ENCODE assay signal across 22 mouse cellular contexts in the genomic region with DNA sequence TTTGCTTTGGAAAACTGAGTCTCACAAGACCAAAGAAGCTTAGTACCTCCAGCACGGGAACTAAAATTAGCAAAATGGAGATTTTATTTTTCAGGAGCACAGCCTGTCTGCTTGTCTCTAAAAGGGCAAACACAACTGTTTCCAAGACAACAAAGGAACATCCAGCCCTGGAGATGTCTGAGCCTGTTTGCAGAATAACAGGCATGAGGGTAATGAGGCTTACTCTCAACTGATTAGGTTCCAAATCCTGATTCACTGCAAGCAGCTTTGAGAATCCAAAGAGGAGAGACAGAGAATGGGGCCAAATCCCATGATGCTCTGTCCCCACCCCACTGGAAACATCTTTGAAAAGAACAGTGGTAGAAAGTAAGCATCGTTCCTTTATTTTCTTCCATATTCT.
DNase-seq lines count a peak whose midpoint lies in the region; ATAC-seq lines count a peak whose summit lies in the region.
"Had no signal": no experiment of that assay in that cellular context is flagged by ENCODE, and none has a peak within 500 bp of the region (broad histone marks: within the 10 kb centered on the region; RNA-seq: fewer than 3 reads in every experiment).

No protein-coding gene starts in this region.

- H3K4me2 ChIP-seq in forebrain, embryonic 14.5 days (ENCODE audit: low read length) = no peak overlapping the region
- no peak overlapping the region for H3K4me2 ChIP-seq in forebrain, embryonic 16.5 days (ENCODE audit: low read length)
- no peak overlapping the region for H3K4me2 ChIP-seq in hindbrain, embryonic 16.5 days (ENCODE audit: low read length)
- H3K4me2 ChIP-seq in hindbrain, embryonic 14.5 days (replicated peaks) = no peak overlapping the region
- H3K4me2 ChIP-seq: heart, embryonic 13.5 days had no signal

- H3K4me3 ChIP-seq in forebrain, embryonic 14.5 days (ENCODE audit: low read depth, low read length) = no peak overlapping the region
- H3K4me3 ChIP-seq in forebrain, embryonic 16.5 days (replicated peaks; ENCODE audit: low read length) = no peak overlapping the region
- H3K4me3 ChIP-seq in hindbrain, embryonic 16.5 days (ENCODE audit: low read length) = no peak overlapping the region
- H3K4me3 ChIP-seq in hindbrain, embryonic 14.5 days (replicated peaks; ENCODE audit: low read length) = no peak overlapping the region
- H3K4me3 ChIP-seq: forebrain, embryonic 10.5 days; heart, adult 2 months; heart, embryonic 10.5 days; heart, embryonic 13.5 days had no signal

- no peak overlapping the region for H3K27ac ChIP-seq in forebrain, embryonic 14.5 days (ENCODE audit: low read depth, low read length)
- H3K27ac ChIP-seq in forebrain, embryonic 16.5 days (ENCODE audit: low read length) = no peak overlapping the region
- no peak overlapping the region for H3K27ac ChIP-seq in hindbrain, embryonic 16.5 days (ENCODE audit: low read depth, low read length)
- H3K27ac ChIP-seq in hindbrain, embryonic 14.5 days = no peak overlapping the region
- H3K27ac ChIP-seq: forebrain, embryonic 10.5 days; heart, adult 2 months; heart, embryonic 10.5 days; heart, embryonic 13.5 days had no signal

- H3K9me3 ChIP-seq in forebrain, embryonic 14.5 days (replicated peaks; ENCODE audit: control insufficient read depth, low read length) = no peaks in the 10 kb centered on the region
- H3K9me3 ChIP-seq in forebrain, embryonic 16.5 days (ENCODE audit: control insufficient read depth, low read length) = no peaks in the 10 kb centered on the region
- no peaks in the 10 kb centered on the region for H3K9me3 ChIP-seq in hindbrain, embryonic 16.5 days (ENCODE audit: control insufficient read depth, low read length)
- H3K9me3 ChIP-seq in hindbrain, embryonic 14.5 days (ENCODE audit: control insufficient read depth, low read length) = no peaks in the 10 kb centered on the region
- H3K9me3 ChIP-seq: forebrain, embryonic 10.5 days; heart, embryonic 10.5 days; heart, embryonic 13.5 days had no signal

- no peaks in the 10 kb centered on the region for H3K27me3 ChIP-seq in forebrain, embryonic 14.5 days (replicated peaks; ENCODE audit: control insufficient read depth, insufficient read depth, low read length)
- H3K27me3 ChIP-seq in forebrain, embryonic 16.5 days (replicated peaks; ENCODE audit: control insufficient read depth, insufficient read depth, low read length) = no peaks in the 10 kb centered on the region
- H3K27me3 ChIP-seq in hindbrain, embryonic 16.5 days (replicated peaks; ENCODE audit: control insufficient read depth, insufficient read depth, low read length) = no peaks in the 10 kb centered on the region
- no peaks in the 10 kb centered on the region for H3K27me3 ChIP-seq in hindbrain, embryonic 14.5 days (ENCODE audit: control insufficient read depth, insufficient read depth, low read length)
- H3K27me3 ChIP-seq: heart, embryonic 13.5 days; Patski had no signal

- WGBS in forebrain, embryonic 14.5 days = 48% methylated on average over 2 of the region's 2 CpGs
- WGBS in forebrain, embryonic 16.5 days = 53% methylated on average over 2 of the region's 2 CpGs
- 61% methylated on average over 2 of the region's 2 CpGs for WGBS in hindbrain, embryonic 16.5 days
- 60% methylated on average over 2 of the region's 2 CpGs for WGBS in hindbrain, embryonic 14.5 days

- no peaks in the 10 kb centered on the region for H3K4me1 ChIP-seq in forebrain, embryonic 14.5 days (ENCODE audit: control insufficient read depth, insufficient read depth, low read length)
- H3K4me1 ChIP-seq in forebrain, embryonic 16.5 days (replicated peaks; ENCODE audit: control insufficient read depth, insufficient read depth, low read length) = no peaks in the 10 kb centered on the region
- H3K4me1 ChIP-seq in hindbrain, embryonic 16.5 days (ENCODE audit: control insufficient read depth, insufficient read depth, low read depth, low read length) = no peaks in the 10 kb centered on the region
- no peaks in the 10 kb centered on the region for H3K4me1 ChIP-seq in hindbrain, embryonic 14.5 days (replicated peaks; ENCODE audit: control insufficient read depth, insufficient read depth, low read length)
- H3K4me1 ChIP-seq: forebrain, embryonic 10.5 days; heart, embryonic 10.5 days had no signal

- H3K36me3 ChIP-seq in forebrain, embryonic 14.5 days (ENCODE audit: control insufficient read depth, insufficient read depth, low read length) = no peaks in the 10 kb centered on the region
- H3K36me3 ChIP-seq in forebrain, embryonic 16.5 days (ENCODE audit: control insufficient read depth, insufficient read depth) = no peaks in the 10 kb centered on the region
- H3K36me3 ChIP-seq in hindbrain, embryonic 16.5 days (ENCODE audit: control insufficient read depth, insufficient read depth, low read length) = no peaks in the 10 kb centered on the region
- H3K36me3 ChIP-seq in hindbrain, embryonic 14.5 days (replicated peaks; ENCODE audit: control insufficient read depth, insufficient read depth) = no peaks in the 10 kb centered on the region
- H3K36me3 ChIP-seq: forebrain, embryonic 10.5 days; heart, embryonic 10.5 days; heart, embryonic 13.5 days had no signal

- ATAC-seq in forebrain, embryonic 14.5 days = no peak
- ATAC-seq in forebrain, embryonic 16.5 days = no peak
- peak; percentile 50; the same call in 1 of the 2 replicates for ATAC-seq in hindbrain, embryonic 16.5 days
- no peak for ATAC-seq in hindbrain, embryonic 14.5 days (ENCODE audit: low FRiP score)
- ATAC-seq: intestine, postnatal 0 days; Patski had no signal

- DNase-seq in forebrain, embryonic 14.5 days (ENCODE audit: low spot score) = peak; percentile 29
- no peak for DNase-seq in hindbrain, embryonic 14.5 days (ENCODE audit: low spot score)
- peak; percentile 40 for DNase-seq in layer of hippocampus, adult 9-11 months
- no peak for DNase-seq in layer of hippocampus, postnatal 25 days (ENCODE audit: extremely low spot score in 1 of 2, low spot score in 1 of 2)
- DNase-seq in Muller cell, postnatal 12 days (ENCODE audit: inconsistent ontology term) = peak; percentile 44
- no peak for DNase-seq in adrenal gland, postnatal 25 days
- DNase-seq: adrenal gland, postnatal 10 days; cerebellum, adult 18-20 months; cerebellum, adult 9-10 months; cerebellum, postnatal 14 days; gastrocnemius, postnatal 10 days; gastrocnemius, postnatal 36 days; heart, adult 2 months; heart, postnatal 14 days; heart, postnatal 4 days had no signal

- H3K9ac ChIP-seq in forebrain, embryonic 14.5 days (ENCODE audit: low read length) = no peak overlapping the region
- no peak overlapping the region for H3K9ac ChIP-seq in forebrain, embryonic 16.5 days (replicated peaks; ENCODE audit: low read depth, low read length)
- H3K9ac ChIP-seq in hindbrain, embryonic 16.5 days (ENCODE audit: low read depth, low read length) = no peak overlapping the region
- no peak overlapping the region for H3K9ac ChIP-seq in hindbrain, embryonic 14.5 days
- H3K9ac ChIP-seq: heart, embryonic 13.5 days had no signal

Comparison
In these comparisons a context has a peak if more than half of its experiments do, and no peak if none do; other contexts are left out.
1. DNase-seq: peak in forebrain, embryonic 14.5 days (single experiment), layer of hippocampus, adult 9-11 months (single experiment) and Muller cell, postnatal 12 days (single experiment); none in hindbrain, embryonic 14.5 days (single experiment), layer of hippocampus, postnatal 25 days (0 of 2) and adrenal gland, postnatal 25 days (single experiment).